ENCODE assay signal across 23 mouse cellular contexts in genomic region chr8:49926402-49927172, GRCm38 (mm10).
DNase-seq lines count a peak whose midpoint lies in the region; ATAC-seq and TF ChIP-seq lines count a peak whose summit lies in the region.
"Had no signal": no experiment of that assay in that cellular context is flagged by ENCODE, and none has a peak within 500 bp of the region (broad histone marks: within the 10 kb centered on the region; RNA-seq: fewer than 3 reads in every experiment).

No protein-coding gene starts in this region.

- no peaks in the 10 kb centered on the region for H3K27me3 ChIP-seq in forebrain, embryonic 14.5 days (replicated peaks; ENCODE audit: control insufficient read depth, insufficient read depth, low read length)
- H3K27me3 ChIP-seq in forebrain, postnatal 0 days (ENCODE audit: insufficient read depth, low read length): no peaks in the 10 kb centered on the region
- H3K27me3 ChIP-seq in hindbrain, embryonic 16.5 days (replicated peaks; ENCODE audit: control insufficient read depth, insufficient read depth, low read length): no peaks in the 10 kb centered on the region
- H3K27me3 ChIP-seq: embryonic facial prominence, embryonic 15.5 days; intestine, embryonic 15.5 days; limb, embryonic 13.5 days; liver, embryonic 12.5 days had no signal

- H3K4me1 ChIP-seq in forebrain, embryonic 14.5 days (ENCODE audit: control insufficient read depth, insufficient read depth, low read length): peaks cover 9% of the 10 kb centered on the region
- H3K4me1 ChIP-seq in forebrain, postnatal 0 days (ENCODE audit: insufficient read depth): no peaks in the 10 kb centered on the region
- no peaks in the 10 kb centered on the region for H3K4me1 ChIP-seq in hindbrain, embryonic 16.5 days (ENCODE audit: control insufficient read depth, insufficient read depth, low read depth, low read length)
- H3K4me1 ChIP-seq: embryonic facial prominence, embryonic 15.5 days; heart, embryonic 10.5 days; intestine, embryonic 15.5 days; liver, embryonic 12.5 days had no signal

- 4% methylated on average over 9 of the region's 9 CpGs for WGBS in forebrain, embryonic 14.5 days
- WGBS in forebrain, postnatal 0 days: 9% methylated on average over 9 of the region's 9 CpGs
- WGBS in hindbrain, embryonic 16.5 days: 17% methylated on average over 9 of the region's 9 CpGs

- DNase-seq in cerebellum, postnatal 10 days: peak; percentile 7 to 17
- no peak for DNase-seq in cerebellum, adult 9-11 months
- peak; percentile 63 for DNase-seq in forebrain, embryonic 14.5 days (ENCODE audit: low spot score)
- no peak for DNase-seq in forebrain, postnatal 0 days
- peak; percentile 7 for DNase-seq in ZHBTc4 (ENCODE audit: low read depth, low spot score)
- no peak for DNase-seq in spleen, adult 18-20 months
- DNase-seq in thymus, postnatal 4 days: no peak
- DNase-seq: adrenal gland, postnatal 10 days; cerebellum, adult 2 months; gastrocnemius, postnatal 10 days; kidney, postnatal 36 days; layer of hippocampus, postnatal 36 days; lung, adult 18-20 months; lung, postnatal 14 days; right cerebral cortex, postnatal 25 days; thymus, postnatal 25 days had no signal

- no peaks in the 10 kb centered on the region for H3K36me3 ChIP-seq in forebrain, embryonic 14.5 days (ENCODE audit: control insufficient read depth, insufficient read depth, low read length)
- H3K36me3 ChIP-seq in forebrain, postnatal 0 days (ENCODE audit: insufficient read depth): no peaks in the 10 kb centered on the region
- H3K36me3 ChIP-seq in hindbrain, embryonic 16.5 days (ENCODE audit: control insufficient read depth, insufficient read depth, low read length): no peaks in the 10 kb centered on the region
- H3K36me3 ChIP-seq: embryonic facial prominence, embryonic 15.5 days; heart, embryonic 10.5 days; intestine, embryonic 15.5 days; limb, embryonic 13.5 days; liver, embryonic 12.5 days had no signal

- H3K9me3 ChIP-seq in forebrain, embryonic 14.5 days (replicated peaks; ENCODE audit: control insufficient read depth, low read length): no peaks in the 10 kb centered on the region
- H3K9me3 ChIP-seq in forebrain, postnatal 0 days (ENCODE audit: low read length): no peaks in the 10 kb centered on the region
- no peaks in the 10 kb centered on the region for H3K9me3 ChIP-seq in hindbrain, embryonic 16.5 days (ENCODE audit: control insufficient read depth, low read length)
- H3K9me3 ChIP-seq: embryonic facial prominence, embryonic 15.5 days; heart, embryonic 10.5 days; intestine, embryonic 15.5 days; limb, embryonic 13.5 days; liver, embryonic 12.5 days had no signal

- no peak overlapping the region for H3K9ac ChIP-seq in forebrain, embryonic 14.5 days (ENCODE audit: low read length)
- H3K9ac ChIP-seq in forebrain, postnatal 0 days: no peak overlapping the region
- H3K9ac ChIP-seq in hindbrain, embryonic 16.5 days (ENCODE audit: low read depth, low read length): no peak overlapping the region
- H3K9ac ChIP-seq: embryonic facial prominence, embryonic 15.5 days; intestine, embryonic 15.5 days; limb, embryonic 13.5 days; liver, embryonic 12.5 days had no signal

- ATAC-seq in forebrain, embryonic 14.5 days: peak; percentile 69
- no peak for ATAC-seq in forebrain, postnatal 0 days
- ATAC-seq in hindbrain, embryonic 16.5 days: peak; percentile 70
- ATAC-seq: intestine, embryonic 15.5 days; liver, embryonic 12.5 days had no signal

- H3K27ac ChIP-seq in forebrain, embryonic 14.5 days (ENCODE audit: low read depth, low read length): no peak overlapping the region
- H3K27ac ChIP-seq in forebrain, postnatal 0 days (ENCODE audit: low read depth, low read length): no peak overlapping the region
- H3K27ac ChIP-seq in hindbrain, embryonic 16.5 days (ENCODE audit: low read depth, low read length): no peak overlapping the region
- H3K27ac ChIP-seq: embryonic facial prominence, embryonic 15.5 days; heart, embryonic 10.5 days; intestine, embryonic 15.5 days; limb, embryonic 13.5 days; liver, embryonic 12.5 days had no signal

- no peak for TF ChIP-seq CTCF in forebrain, postnatal 0 days (IDR thresholded peaks at IDR 0.05; ENCODE audit: low read depth)

- H3K4me2 ChIP-seq in forebrain, embryonic 14.5 days (ENCODE audit: low read length): no peak overlapping the region
- H3K4me2 ChIP-seq in forebrain, postnatal 0 days (ENCODE audit: low read depth): no peak overlapping the region
- no peak overlapping the region for H3K4me2 ChIP-seq in hindbrain, embryonic 16.5 days (ENCODE audit: low read length)
- H3K4me2 ChIP-seq: embryonic facial prominence, embryonic 15.5 days; intestine, embryonic 15.5 days; limb, embryonic 13.5 days; liver, embryonic 12.5 days; midbrain, embryonic 11.5 days had no signal

- no peak overlapping the region for H3K4me3 ChIP-seq in forebrain, embryonic 14.5 days (ENCODE audit: low read depth, low read length)
- H3K4me3 ChIP-seq in forebrain, postnatal 0 days (ENCODE audit: low read depth, low read length): no peak overlapping the region
- H3K4me3 ChIP-seq in hindbrain, embryonic 16.5 days (ENCODE audit: low read length): no peak overlapping the region
- H3K4me3 ChIP-seq: embryonic facial prominence, embryonic 15.5 days; heart, embryonic 10.5 days; intestine, embryonic 15.5 days; limb, embryonic 13.5 days; liver, embryonic 12.5 days had no signal

Comparison
In these comparisons a context has a peak if more than half of its experiments do, and no peak if none do; other contexts are left out.
1. DNase-seq: peak in cerebellum, postnatal 10 days (2 of 2), forebrain, embryonic 14.5 days (single experiment) and ZHBTc4 (single experiment); none in cerebellum, adult 9-11 months (single experiment), forebrain, postnatal 0 days (single experiment), spleen, adult 18-20 months (0 of 2) and thymus, postnatal 4 days (single experiment).